Mouse (Mus musculus) megakaryocyte-erythroid progenitor cell, adult 5-6 weeks (primary cell): ENCODE data around the gene Krtap4-6. TPM values are rescaled to one million over a fixed set of nuclear protein-coding genes. Genes with fewer than 3 reads are reported as not detected.
"Not testable (repeated sequence)": the region's sequence is repeated elsewhere in the genome, so short reads cannot be mapped to it uniquely, and the experiment has no call there.

ENCODE experiments used
- ATAC-seq: replicated peaks from 2 replicates; pipeline ENCODE4 v1.8.0; 2016; ENCODE audit warnings: mild to moderate bottlenecking, inconsistent platforms; ENCODE audit not compliant: severe bottlenecking, poor library complexity, low FRiP score, low TSS enrichment
- total RNA-seq, 2 experiments: library from RNA; stranded (forward) in 1 of 2; stranded (reverse) in 1 of 2; fragments of 200-1000, 215-1000 nt in 1 of 2; fragments of >200 nt in 1 of 2; fragmentation: Nextera tagmentation in 1 of 2; gene quantifications; 2 replicates each; pipeline ENCODE4 v1.2.3; 2014 to 2017

The Krtap4-6 gene
- total RNA-seq (2014; fragmentation: Nextera tagmentation), result not detected in 2 replicates
- total RNA-seq (2017), result not detected in 2 replicates

GRCm38 (mm10) chr11:99665860-99666259 is at the start of gene Krtap4-6:
TSS of gene Krtap4-6 (minus strand) at chr11:99665960.
- no peak for ATAC-seq

- no peak for ATAC-seq
Observed at GRCm38 (mm10) chr11:99690463-99690862, 24.7 kb upstream of the Krtap4-6 start, which contains the start of gene Gm14190. TSS of gene Gm14190 (minus strand) at chr11:99690740.

GRCm38 (mm10) chr11:99685235-99685634 is 19.5 kb upstream of the Krtap4-6 start:
- not testable (repeated sequence) for ATAC-seq

GRCm38 (mm10) chr11:99683481-99683880 is 17.7 kb upstream of the Krtap4-6 start:
- ATAC-seq, result no peak

- ATAC-seq, result no peak
Observed at GRCm38 (mm10) chr11:99662802-99663201, 3.0 kb downstream of the Krtap4-6 start.

- no peak for ATAC-seq
Observed at GRCm38 (mm10) chr11:99659256-99659655, 6.5 kb downstream of the Krtap4-6 start.

GRCm38 (mm10) chr11:99658467-99659010 is 7.2 kb downstream of the Krtap4-6 start, which contains the start of gene Gm11563:
TSS of gene Gm11563 (minus strand) at chr11:99658960.
- not testable (repeated sequence) for ATAC-seq

- ATAC-seq, result no peak
Observed at GRCm38 (mm10) chr11:99657051-99657450, 8.7 kb downstream of the Krtap4-6 start.

GRCm38 (mm10) chr11:99650136-99650535 is 15.6 kb downstream of the Krtap4-6 start, which contains the start of gene Gm11555:
TSS of gene Gm11555 (minus strand) at chr11:99650236.
- ATAC-seq, result no peak

GRCm38 (mm10) chr11:99646444-99646843 is 19.3 kb downstream of the Krtap4-6 start:
- no peak for ATAC-seq

- ATAC-seq, result no peak
Observed at GRCm38 (mm10) chr11:99644351-99644750, 21.4 kb downstream of the Krtap4-6 start.

- ATAC-seq, result not testable (repeated sequence)
Observed at GRCm38 (mm10) chr11:99643635-99644139, 22.1 kb downstream of the Krtap4-6 start, which contains the start of gene Krtap4-7. TSS of gene Krtap4-7 (minus strand) at chr11:99644089.

- ATAC-seq, result no peak
Observed at GRCm38 (mm10) chr11:99640926-99641325, 24.8 kb downstream of the Krtap4-6 start.

- no peak for ATAC-seq
Observed at GRCm38 (mm10) chr11:99637086-99637485, 28.7 kb downstream of the Krtap4-6 start.

- ATAC-seq, result no peak
Observed at GRCm38 (mm10) chr11:99634653-99635134, 31.1 kb downstream of the Krtap4-6 start, which contains the start of gene Krtap4-2. TSS of gene Krtap4-2 (minus strand) at chr11:99635084.

- ATAC-seq, result no peak
Observed at GRCm38 (mm10) chr11:99633293-99633692, 32.5 kb downstream of the Krtap4-6 start.

GRCm38 (mm10) chr11:99630890-99631289 is 34.9 kb downstream of the Krtap4-6 start:
- no peak for ATAC-seq

GRCm38 (mm10) chr11:99628138-99628537 is 37.6 kb downstream of the Krtap4-6 start, which contains the start of gene Krtap4-1:
TSS of gene Krtap4-1 (minus strand) at chr11:99628238.
- ATAC-seq, result no peak

- no peak for ATAC-seq
Observed at GRCm38 (mm10) chr11:99620335-99620734, 45.4 kb downstream of the Krtap4-6 start, which contains the start of gene Gm11562. TSS of gene Gm11562 (minus strand) at chr11:99620435.
